Comparison of ENCODE assay signal across 11 mouse cellular contexts in genomic region chr12:16091336-16091735, GRCm38 (mm10).
DNase-seq lines count a peak whose midpoint lies in the region; ATAC-seq lines count a peak whose summit lies in the region.
"Had no signal": no experiment of that assay in that cellular context is flagged by ENCODE, and none has a peak within 500 bp of the region (broad histone marks: within the 10 kb centered on the region; RNA-seq: fewer than 3 reads in every experiment).

No protein-coding gene starts in this region.

- H3K9ac ChIP-seq in forebrain, embryonic 11.5 days (ENCODE audit: low read length): no peak overlapping the region
- H3K9ac ChIP-seq in hindbrain, embryonic 15.5 days: no peak overlapping the region
- no peak overlapping the region for H3K9ac ChIP-seq in neural tube, embryonic 11.5 days (ENCODE audit: low read length)

- WGBS in forebrain, embryonic 11.5 days: 10% methylated on average over 6 of the region's 6 CpGs
- WGBS in hindbrain, embryonic 15.5 days: 6% methylated on average over 6 of the region's 6 CpGs
- 25% methylated on average over 6 of the region's 6 CpGs for WGBS in neural tube, embryonic 11.5 days

- H3K4me3 ChIP-seq in forebrain, embryonic 11.5 days (ENCODE audit: low read depth, low read length): no peak overlapping the region
- no peak overlapping the region for H3K4me3 ChIP-seq in hindbrain, embryonic 15.5 days
- no peak overlapping the region for H3K4me3 ChIP-seq in neural tube, embryonic 11.5 days (ENCODE audit: low read depth, low read length)
- H3K4me3 ChIP-seq: limb, embryonic 10.5 days had no signal

- no peaks in the 10 kb centered on the region for H3K4me1 ChIP-seq in forebrain, embryonic 11.5 days (replicated peaks; ENCODE audit: control insufficient read depth, insufficient read depth, low read length)
- 0 out of 2 replicates have a peak, but pooled peaks cover 5% of the 10 kb centered on the region for H3K4me1 ChIP-seq in hindbrain, embryonic 15.5 days (replicated peaks)
- H3K4me1 ChIP-seq in neural tube, embryonic 11.5 days (ENCODE audit: control insufficient read depth, insufficient read depth, low read length): no peaks in the 10 kb centered on the region; the same call in 1 of the 2 replicates
- H3K4me1 ChIP-seq: limb, embryonic 10.5 days had no signal

- no peak overlapping the region for H3K4me2 ChIP-seq in forebrain, embryonic 11.5 days (ENCODE audit: low read depth, low read length, severe bottlenecking)
- peak overlapping the region; percentile 25; the same call in 1 of the 2 replicates for H3K4me2 ChIP-seq in hindbrain, embryonic 15.5 days
- no peak overlapping the region for H3K4me2 ChIP-seq in neural tube, embryonic 11.5 days (ENCODE audit: low read depth)

- no peak overlapping the region for H3K27ac ChIP-seq in forebrain, embryonic 11.5 days (ENCODE audit: low read depth, low read length)
- H3K27ac ChIP-seq in hindbrain, embryonic 15.5 days (replicated peaks): peak overlapping the region; percentile 35; the same call in 1 of the 2 replicates
- H3K27ac ChIP-seq in neural tube, embryonic 11.5 days (ENCODE audit: low read depth, low read length): no peak overlapping the region
- H3K27ac ChIP-seq: limb, embryonic 10.5 days had no signal

- H3K36me3 ChIP-seq in forebrain, embryonic 11.5 days (ENCODE audit: control insufficient read depth, insufficient read depth, low read length): no peaks in the 10 kb centered on the region
- H3K36me3 ChIP-seq in hindbrain, embryonic 15.5 days: no peaks in the 10 kb centered on the region
- no peaks in the 10 kb centered on the region for H3K36me3 ChIP-seq in neural tube, embryonic 11.5 days (ENCODE audit: control insufficient read depth, insufficient read depth, low read length)
- H3K36me3 ChIP-seq: limb, embryonic 10.5 days had no signal

- DNase-seq in layer of hippocampus, adult 9-11 months: peak; percentile 11
- no peak for DNase-seq in layer of hippocampus, postnatal 25 days (ENCODE audit: extremely low spot score in 1 of 2, low spot score in 1 of 2)
- no peak for DNase-seq in forebrain, embryonic 11.5 days (ENCODE audit: low spot score)
- peak; percentile 26 for DNase-seq in neural tube, embryonic 11.5 days (ENCODE audit: low spot score)
- no peak for DNase-seq in urinary bladder, postnatal 36 days (ENCODE audit: low spot score in 2 of 2)
- DNase-seq in lung, postnatal 14 days: no peak
- no peak for DNase-seq in natural killer cell, adult 2 months (ENCODE audit: low spot score in 2 of 2)
- DNase-seq: thymus, postnatal 4 days had no signal

- no peaks in the 10 kb centered on the region for H3K27me3 ChIP-seq in forebrain, embryonic 11.5 days (ENCODE audit: control insufficient read depth, insufficient read depth, low read length)
- H3K27me3 ChIP-seq in hindbrain, embryonic 15.5 days: no peaks in the 10 kb centered on the region
- no peaks in the 10 kb centered on the region for H3K27me3 ChIP-seq in neural tube, embryonic 11.5 days (ENCODE audit: control insufficient read depth, insufficient read depth, low read length)
- H3K27me3 ChIP-seq: Patski had no signal

- ATAC-seq in forebrain, embryonic 11.5 days (replicated peaks; ENCODE audit: low FRiP score): 0 out of 2 replicates have a peak, but pooled peaks have one; percentile 44
- ATAC-seq in hindbrain, embryonic 15.5 days (ENCODE audit: low FRiP score, low read depth): peak; percentile 81
- no peak for ATAC-seq in neural tube, embryonic 11.5 days (ENCODE audit: insufficient read depth, low FRiP score, low TSS enrichment)
- ATAC-seq: Patski had no signal

- H3K9me3 ChIP-seq in forebrain, embryonic 11.5 days (ENCODE audit: control insufficient read depth, low read length): no peaks in the 10 kb centered on the region
- H3K9me3 ChIP-seq in hindbrain, embryonic 15.5 days: no peaks in the 10 kb centered on the region
- no peaks in the 10 kb centered on the region for H3K9me3 ChIP-seq in neural tube, embryonic 11.5 days (ENCODE audit: control insufficient read depth, low read length)
- H3K9me3 ChIP-seq: limb, embryonic 10.5 days had no signal

Comparison
In these comparisons a context has a peak if more than half of its experiments do, and no peak if none do; other contexts are left out.
1. DNase-seq: peak in layer of hippocampus, adult 9-11 months (single experiment) and neural tube, embryonic 11.5 days (single experiment); none in layer of hippocampus, postnatal 25 days (0 of 2), forebrain, embryonic 11.5 days (single experiment), urinary bladder, postnatal 36 days (0 of 2), lung, postnatal 14 days (single experiment) and natural killer cell, adult 2 months (0 of 2).